Comparison of ENCODE assay signal across 8 mouse cellular contexts in the genomic region with DNA sequence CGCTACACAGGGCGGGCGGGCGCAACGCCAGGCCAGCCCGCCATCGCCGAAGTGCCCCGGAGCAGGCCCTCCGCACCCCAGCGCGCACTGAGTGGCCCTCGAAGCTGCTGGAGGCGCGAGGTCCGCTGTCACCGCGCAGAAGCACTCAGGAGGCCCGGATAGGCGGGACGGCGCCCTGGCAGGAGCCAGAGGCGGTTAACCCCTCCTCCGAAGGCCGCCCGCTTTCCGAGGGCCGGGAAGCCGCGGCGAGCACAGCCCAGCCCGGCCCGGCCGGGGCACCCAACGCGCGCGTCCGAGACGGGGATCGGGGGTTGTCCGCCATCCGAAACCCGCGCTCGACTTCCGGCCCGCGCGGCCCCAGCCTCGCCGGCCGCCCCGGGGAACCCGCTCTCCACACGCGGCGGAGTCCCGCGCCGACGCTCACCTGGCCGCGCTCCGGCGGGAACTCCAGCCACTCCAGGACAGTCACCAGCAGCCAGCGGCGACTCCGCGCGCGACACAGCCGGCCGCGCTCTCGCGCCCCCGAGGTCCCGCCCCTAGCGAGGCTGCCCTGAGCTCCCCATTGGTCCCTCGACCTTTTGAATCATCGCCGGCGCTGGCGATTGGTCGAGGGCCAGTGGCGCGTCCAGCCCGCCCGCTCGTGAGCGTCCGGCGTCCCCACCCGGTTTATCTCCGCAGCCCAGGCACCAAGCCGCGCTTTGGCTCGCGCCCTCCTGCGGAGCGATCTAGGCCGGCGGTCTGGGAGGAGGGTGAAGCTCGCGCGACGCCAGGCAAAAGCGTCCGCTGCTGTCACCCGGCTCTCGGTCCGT. TPM values are rescaled to one million over a fixed set of nuclear protein-coding genes. Genes with fewer than 3 reads are reported as not detected.
DNase-seq lines count a peak whose midpoint lies in the region; ATAC-seq and TF ChIP-seq lines count a peak whose summit lies in the region.

No protein-coding gene starts in this region.

- WGBS in cerebellum, adult 2 months = under 1% methylated on average over 113 of the region's 113 CpGs
- WGBS in forebrain, postnatal 0 days = under 1% methylated on average over 110 of the region's 113 CpGs
- under 1% methylated on average over 111 of the region's 113 CpGs for WGBS in lung, embryonic 14.5 days

- peak; percentile 97 for ATAC-seq in forebrain, postnatal 0 days
- peak; percentile 98 for ATAC-seq in lung, embryonic 14.5 days (ENCODE audit: insufficient read depth)
- ATAC-seq in neutrophil, adult 5-6 weeks (ENCODE audit: extremely low read depth, insufficient number of reproducible peaks, low FRiP score, poor library complexity, severe bottlenecking) = peak; percentile 89

- H3K4me3 ChIP-seq in cerebellum, adult 2 months (replicated peaks; ENCODE audit: insufficient read depth, low read depth, low read length) = peak overlapping the region; percentile 95
- H3K4me3 ChIP-seq in forebrain, postnatal 0 days (ENCODE audit: low read depth, low read length) = peak overlapping the region; percentile 88
- peak overlapping the region; percentile 89 for H3K4me3 ChIP-seq in lung, embryonic 14.5 days (ENCODE audit: low read depth, low read length)

- peak overlapping the region; percentile 78 for H3K9ac ChIP-seq in forebrain, postnatal 0 days
- peak overlapping the region; percentile 88 for H3K9ac ChIP-seq in lung, embryonic 14.5 days

- H3K27ac ChIP-seq in cerebellum, adult 2 months (ENCODE audit: insufficient read depth, low read length) = peak overlapping the region; percentile 82
- H3K27ac ChIP-seq in forebrain, postnatal 0 days (ENCODE audit: low read depth, low read length) = peak overlapping the region; percentile 85
- peak overlapping the region; percentile 97 for H3K27ac ChIP-seq in lung, embryonic 14.5 days (ENCODE audit: low read depth)

- no peak for TF ChIP-seq CTCF in cerebellum, adult 2 months (IDR thresholded peaks at IDR 0.05; ENCODE audit: borderline replicate concordance, insufficient read depth, low read depth, low read length)
- TF ChIP-seq CTCF in forebrain, postnatal 0 days (IDR thresholded peaks at IDR 0.05; ENCODE audit: low read depth) = peak; percentile 45
- TF ChIP-seq CTCF in lung, embryonic 14.5 days (IDR thresholded peaks at IDR 0.05; ENCODE audit: low read depth) = peak; percentile 33

- H3K36me3 ChIP-seq in forebrain, postnatal 0 days (ENCODE audit: insufficient read depth) = no peaks in the 10 kb centered on the region
- H3K36me3 ChIP-seq in lung, embryonic 14.5 days (ENCODE audit: insufficient read depth) = peaks cover 7% of the 10 kb centered on the region; the same call in 1 of the 2 replicates

- H3K4me2 ChIP-seq in forebrain, postnatal 0 days (ENCODE audit: low read depth) = peak overlapping the region; percentile 89
- H3K4me2 ChIP-seq in lung, embryonic 14.5 days = peak overlapping the region; percentile 82

- peak; percentile 86 for DNase-seq in MEL-GATA-1-ER (ENCODE audit: extremely low read depth, low read depth)
- DNase-seq in cerebellum, adult 2 months = peak; percentile 97 to 98
- peak; percentile 94 for DNase-seq in forebrain, postnatal 0 days
- DNase-seq in heart, postnatal 4 days = peak; percentile 97
- peak; percentile 92 to 94 for DNase-seq in layer of hippocampus, adult 8-10 months (ENCODE audit: low spot score in 2 of 2)
- peak; percentile 98 for DNase-seq in lung, embryonic 14.5 days
- DNase-seq in testis, postnatal 14 days (ENCODE audit: low spot score) = peak; percentile 96

- H3K9me3 ChIP-seq in forebrain, postnatal 0 days (ENCODE audit: low read length) = no peaks in the 10 kb centered on the region
- H3K9me3 ChIP-seq in lung, embryonic 14.5 days (ENCODE audit: low read depth, low read length) = no peaks in the 10 kb centered on the region

- no peaks in the 10 kb centered on the region for H3K27me3 ChIP-seq in cerebellum, adult 2 months (ENCODE audit: control insufficient read depth, insufficient read depth, low read length)
- no peaks in the 10 kb centered on the region for H3K27me3 ChIP-seq in forebrain, postnatal 0 days (ENCODE audit: insufficient read depth, low read length)
- H3K27me3 ChIP-seq in lung, embryonic 14.5 days (ENCODE audit: insufficient read depth, low read length) = no peaks in the 10 kb centered on the region

- peaks cover 2% of the 10 kb centered on the region; the same call in 1 of the 2 replicates for H3K4me1 ChIP-seq in cerebellum, adult 2 months (ENCODE audit: control insufficient read depth, insufficient read depth, low read length)
- peaks cover 23% of the 10 kb centered on the region for H3K4me1 ChIP-seq in forebrain, postnatal 0 days (ENCODE audit: insufficient read depth)
- peaks cover 21% of the 10 kb centered on the region for H3K4me1 ChIP-seq in lung, embryonic 14.5 days (ENCODE audit: insufficient read depth)

- peak; percentile 81 for TF ChIP-seq POLR2A in cerebellum, adult 2 months (IDR thresholded peaks at IDR 0.05; ENCODE audit: borderline replicate concordance, insufficient read depth, low read length)

RNA-seq across cellular contexts. Expression of gene Lbr, which starts 0.8 kb away (rescaled TPM):
- polyA plus RNA-seq in cerebellum, adult 2 months (2012; rRNA removed) = 17.8 and 18.4 TPM in 2 replicates
- 21.9 and 23.7 TPM in 2 replicates for total RNA-seq in forebrain, postnatal 0 days (2014; rRNA removed)
- polyA plus RNA-seq in forebrain, postnatal 0 days (2015; fragmentation: Nextera tagmentation; extraction: Ambion mirVana) = 17.7 and 19.8 TPM in 2 replicates
- 10 to 100 TPM; 46.0 to 47.7 TPM for total RNA-seq in heart, postnatal 4 days (2021)
- total RNA-seq in layer of hippocampus, adult 8-10 months (2022) = 10 to 100 TPM; 14.4 to 19.8 (median 17.1) TPM
- polyA plus RNA-seq in lung, embryonic 14.5 days (2014; fragmentation: Nextera tagmentation; extraction: Ambion mirVana) = 137 and 141 TPM in 2 replicates
- total RNA-seq in neutrophil, adult 5-6 weeks (2017) = 344 and 351 TPM in 2 replicates

Comparison
In these comparisons a context has a peak if more than half of its experiments do, and no peak if none do; other contexts are left out.
1. Peak in every context shown above with its lines: DNase-seq, ATAC-seq, H3K4me3 ChIP-seq and H3K27ac ChIP-seq.